Comparison of ENCODE assay signal across 8 mouse cellular contexts in genomic region chr6:30304399-30304917, GRCm38 (mm10). TPM values are rescaled to one million over a fixed set of nuclear protein-coding genes. Genes with fewer than 3 reads are reported as not detected.
DNase-seq lines count a peak whose midpoint lies in the region; ATAC-seq and TF ChIP-seq lines count a peak whose summit lies in the region.

Gene Ube2h, minus strand, starts transcription at chr6:30304539.

- H3K9ac ChIP-seq in embryonic facial prominence, embryonic 15.5 days: peak within 1 kb of the TSS; percentile 81
- H3K9ac ChIP-seq in kidney, embryonic 14.5 days (ENCODE audit: low read depth, low read length): peak within 1 kb of the TSS; percentile 86
- H3K9ac ChIP-seq in limb, embryonic 15.5 days: peak within 1 kb of the TSS; percentile 60

- peaks cover 3% of the 10 kb centered on the region; the same call in 1 of the 2 replicates for H3K4me1 ChIP-seq in bone marrow, adult 2 months (ENCODE audit: control insufficient read depth, insufficient read depth, low read length)
- peaks cover 32% of the 10 kb centered on the region for H3K4me1 ChIP-seq in embryonic facial prominence, embryonic 15.5 days
- peaks cover 39% of the 10 kb centered on the region for H3K4me1 ChIP-seq in kidney, embryonic 14.5 days (ENCODE audit: control insufficient read depth, insufficient read depth, low read length)
- H3K4me1 ChIP-seq in limb, embryonic 15.5 days: peaks cover 28% of the 10 kb centered on the region

- peak; percentile 93 for ATAC-seq in embryonic facial prominence, embryonic 15.5 days (ENCODE audit: insufficient number of reproducible peaks, low FRiP score, low TSS enrichment, low read depth)
- ATAC-seq in kidney, embryonic 14.5 days (ENCODE audit: low FRiP score, low TSS enrichment): peak; percentile 90
- ATAC-seq in limb, embryonic 15.5 days (ENCODE audit: insufficient number of reproducible peaks, low FRiP score, low TSS enrichment, low read depth): peak; percentile 96

- no peaks in the 10 kb centered on the region for H3K27me3 ChIP-seq in embryonic facial prominence, embryonic 15.5 days
- no peaks in the 10 kb centered on the region for H3K27me3 ChIP-seq in kidney, embryonic 14.5 days (ENCODE audit: control insufficient read depth, insufficient read depth, low read length)
- H3K27me3 ChIP-seq in limb, embryonic 15.5 days: no peaks in the 10 kb centered on the region

- peak within 1 kb of the TSS; percentile 78 for H3K4me3 ChIP-seq in bone marrow, adult 2 months (replicated peaks; ENCODE audit: control insufficient read depth, low read depth, low read length)
- peak within 1 kb of the TSS; percentile 70 for H3K4me3 ChIP-seq in embryonic facial prominence, embryonic 15.5 days (replicated peaks)
- peak within 1 kb of the TSS; percentile 88 for H3K4me3 ChIP-seq in kidney, embryonic 14.5 days (ENCODE audit: low read length)
- peak within 1 kb of the TSS; percentile 68 for H3K4me3 ChIP-seq in limb, embryonic 15.5 days

- H3K27ac ChIP-seq in bone marrow, adult 2 months (ENCODE audit: control insufficient read depth, insufficient read depth, low read depth, low read length, poor library complexity): peak within 1 kb of the TSS; percentile 98
- H3K27ac ChIP-seq in embryonic facial prominence, embryonic 15.5 days (replicated peaks): peak within 1 kb of the TSS; percentile 94
- H3K27ac ChIP-seq in kidney, embryonic 14.5 days (ENCODE audit: low read depth, low read length): peak within 1 kb of the TSS; percentile 86
- peak within 1 kb of the TSS; percentile 95 for H3K27ac ChIP-seq in limb, embryonic 15.5 days

- peak; percentile 98 for TF ChIP-seq POLR2A in bone marrow, adult 2 months (IDR thresholded peaks at IDR 0.05; ENCODE audit: borderline replicate concordance, control insufficient read depth, low read depth, low read length)

- H3K9me3 ChIP-seq in embryonic facial prominence, embryonic 15.5 days (replicated peaks): no peaks in the 10 kb centered on the region
- no peaks in the 10 kb centered on the region for H3K9me3 ChIP-seq in kidney, embryonic 14.5 days (ENCODE audit: control insufficient read depth, low read length)
- H3K9me3 ChIP-seq in limb, embryonic 15.5 days: no peaks in the 10 kb centered on the region

- TF ChIP-seq CTCF in bone marrow, adult 2 months (IDR thresholded peaks at IDR 0.05; ENCODE audit: control insufficient read depth, insufficient read depth, low read length): no peak

- 2% methylated on average over 33 of the region's 33 CpGs for WGBS in bone marrow, adult 2 months
- 1% methylated on average over 33 of the region's 33 CpGs for WGBS in embryonic facial prominence, embryonic 15.5 days
- 3% methylated on average over 33 of the region's 33 CpGs for WGBS in kidney, embryonic 14.5 days
- under 1% methylated on average over 33 of the region's 33 CpGs for WGBS in limb, embryonic 15.5 days

- H3K4me2 ChIP-seq in embryonic facial prominence, embryonic 15.5 days (replicated peaks): peak within 1 kb of the TSS; percentile 78
- peak within 1 kb of the TSS; percentile 60 for H3K4me2 ChIP-seq in kidney, embryonic 14.5 days (replicated peaks; ENCODE audit: low read depth, low read length)
- H3K4me2 ChIP-seq in limb, embryonic 15.5 days: peak within 1 kb of the TSS; percentile 65

- no peaks in the 10 kb centered on the region for H3K36me3 ChIP-seq in embryonic facial prominence, embryonic 15.5 days
- H3K36me3 ChIP-seq in kidney, embryonic 14.5 days (ENCODE audit: control insufficient read depth, insufficient read depth, low read length): no peaks in the 10 kb centered on the region
- no peaks in the 10 kb centered on the region for H3K36me3 ChIP-seq in limb, embryonic 15.5 days

- DNase-seq in 416B (ENCODE audit: low read depth): peak; percentile 97
- peak; percentile 99 for DNase-seq in heart, adult 9 months (ENCODE audit: low spot score in 2 of 2)
- DNase-seq in monocyte, adult 2 months (ENCODE audit: low read depth in 1 of 2, low spot score in 2 of 2): peak; percentile 99 to 100
- peak; percentile 99 to 100 for DNase-seq in spleen, postnatal 36 days (ENCODE audit: low spot score in 2 of 2)

RNA-seq across cellular contexts. Expression of gene Ube2h, which starts in this region (rescaled TPM):
- polyA plus RNA-seq in bone marrow, adult 2 months (2011; ENCODE audit: insufficient read depth, insufficient read length, low replicate concordance, missing spikeins): 35.1 and 44.9 TPM in 2 replicates
- polyA plus RNA-seq in embryonic facial prominence, embryonic 15.5 days (2015; fragmentation: Nextera tagmentation; extraction: Ambion mirVana): 46.6 and 46.9 TPM in 2 replicates
- polyA plus RNA-seq in kidney, embryonic 14.5 days (2014; fragmentation: Nextera tagmentation; extraction: Ambion mirVana): 45.7 and 68.1 TPM in 2 replicates
- polyA plus RNA-seq in limb, embryonic 15.5 days (2015; fragmentation: Nextera tagmentation; extraction: Ambion mirVana): 40.2 and 41.8 TPM in 2 replicates

Comparison
In these comparisons a context has a peak if more than half of its experiments do, and no peak if none do; other contexts are left out.
1. Peak in every context shown above with its lines: DNase-seq, ATAC-seq, H3K4me3 ChIP-seq and H3K27ac ChIP-seq.